ENCODE assay signal across 8 mouse cellular contexts in genomic region chr7:141562421-141562851, GRCm38 (mm10). TPM values are rescaled to one million over a fixed set of nuclear protein-coding genes. Genes with fewer than 3 reads are reported as not detected.
A peak's percentile ranks its signal among the peaks of the same experiment; 100 is the strongest.
DNase-seq lines count a peak whose midpoint lies in the region; ATAC-seq and TF ChIP-seq lines count a peak whose summit lies in the region.

No protein-coding gene starts in this region.

- TF ChIP-seq EP300 in heart, adult 2 months (IDR thresholded peaks at IDR 0.05; ENCODE audit: insufficient read depth, low read depth, low read length): no peak

- H3K4me2 ChIP-seq in embryonic facial prominence, embryonic 13.5 days: peak overlapping the region; percentile 88

- no peaks in the 10 kb centered on the region for H3K9me3 ChIP-seq in embryonic facial prominence, embryonic 13.5 days
- no peaks in the 10 kb centered on the region for H3K9me3 ChIP-seq in limb, embryonic 10.5 days (replicated peaks)

- no peak for TF ChIP-seq CTCF in heart, adult 2 months (IDR thresholded peaks at IDR 0.05)

- ATAC-seq in embryonic facial prominence, embryonic 13.5 days (ENCODE audit: insufficient number of reproducible peaks, insufficient read depth, low FRiP score, low TSS enrichment, low read depth): peak; percentile 48
- ATAC-seq in megakaryocyte-erythroid progenitor cell, adult 5-6 weeks (replicated peaks; ENCODE audit: low FRiP score, low TSS enrichment, poor library complexity, severe bottlenecking): no peak

- peak overlapping the region; percentile 93 for H3K27ac ChIP-seq in heart, adult 2 months
- H3K27ac ChIP-seq in embryonic facial prominence, embryonic 13.5 days: peak overlapping the region; percentile 82
- peak overlapping the region; percentile 95 for H3K27ac ChIP-seq in limb, embryonic 10.5 days

- H3K27me3 ChIP-seq in heart, adult 2 months (ENCODE audit: control insufficient read depth, insufficient read depth, low read length): no peaks in the 10 kb centered on the region
- H3K27me3 ChIP-seq in embryonic facial prominence, embryonic 13.5 days: no peaks in the 10 kb centered on the region
- H3K27me3 ChIP-seq in limb, embryonic 10.5 days (ENCODE audit: low read depth, poor library complexity, severe bottlenecking): no peaks in the 10 kb centered on the region

- intact Hi-C loops in heart, adult 2 months (cut with DNase I): loop anchor here (5.0 kb wide), 2 partner anchors 50 to 340 kb away; no protein-coding TSS in a partner anchor

- DNase-seq in heart, adult 2 months: no peak
- no peak for DNase-seq in heart, adult 18-20 months
- DNase-seq in A20 (ENCODE audit: low read depth, low spot score): peak; percentile 44
- no peak for DNase-seq in limb, embryonic 10.5 days (ENCODE audit: low spot score)
- DNase-seq in neural tube, embryonic 10.5 days (ENCODE audit: extremely low spot score, low spot score): peak; percentile 52
- DNase-seq in left cerebral cortex, adult 11 months (ENCODE audit: low spot score): no peak

- H3K4me1 ChIP-seq in heart, adult 2 months (ENCODE audit: control insufficient read depth, insufficient read depth, low read length): peaks cover 2% of the 10 kb centered on the region
- peaks cover 40% of the 10 kb centered on the region for H3K4me1 ChIP-seq in embryonic facial prominence, embryonic 13.5 days
- H3K4me1 ChIP-seq in limb, embryonic 10.5 days: peaks cover 30% of the 10 kb centered on the region

- peak overlapping the region; percentile 97 for H3K9ac ChIP-seq in heart, adult 2 months (ENCODE audit: low read depth, low read length)
- H3K9ac ChIP-seq in embryonic facial prominence, embryonic 13.5 days: peak overlapping the region; percentile 95

- no peaks in the 10 kb centered on the region for H3K36me3 ChIP-seq in heart, adult 2 months (ENCODE audit: control insufficient read depth, insufficient read depth, low read length)
- H3K36me3 ChIP-seq in embryonic facial prominence, embryonic 13.5 days: no peaks in the 10 kb centered on the region; the same call in 1 of the 2 replicates
- H3K36me3 ChIP-seq in limb, embryonic 10.5 days: peaks cover 13% of the 10 kb centered on the region; the same call in 1 of the 2 replicates

- no peak for TF ChIP-seq POLR2A in heart, adult 2 months (IDR thresholded peaks at IDR 0.05; ENCODE audit: insufficient read depth, low read depth, low read length)

- WGBS in heart, adult 2 months: 2% methylated on average over 33 of the region's 33 CpGs
- WGBS in embryonic facial prominence, embryonic 13.5 days: under 1% methylated on average over 33 of the region's 33 CpGs
- WGBS in limb, embryonic 10.5 days: under 1% methylated on average over 33 of the region's 33 CpGs

- H3K4me3 ChIP-seq in heart, adult 2 months: peak overlapping the region; percentile 89
- peak overlapping the region; percentile 98 for H3K4me3 ChIP-seq in embryonic facial prominence, embryonic 13.5 days
- peak overlapping the region; percentile 100 for H3K4me3 ChIP-seq in limb, embryonic 10.5 days

- H3K79me2 ChIP-seq in heart, adult 2 months (replicated peaks; ENCODE audit: control insufficient read depth, insufficient read depth, low read length): peaks cover 7% of the 10 kb centered on the region

RNA-seq across cellular contexts. Expression of gene Ap2a2, which starts 0.5 kb away (rescaled TPM):
- 10 to 100 TPM; 55.1 to 58.3 TPM for total RNA-seq in heart, adult 2 months (2021)
- 28.5 and 29.9 TPM in 2 replicates for polyA plus RNA-seq in heart, adult 2 months (2012; rRNA removed)
- 10 to 100 TPM; 60.7 to 60.8 TPM for total RNA-seq in heart, adult 18-20 months (2021)
- polyA plus RNA-seq in embryonic facial prominence, embryonic 13.5 days (2015; fragmentation: Nextera tagmentation; extraction: Ambion mirVana): 80.1 and 82.9 TPM in 2 replicates
- polyA plus RNA-seq in limb, embryonic 10.5 days (2016; fragmentation: Nextera tagmentation; extraction: Ambion mirVana): 84.6 and 92.5 TPM in 2 replicates
- 32.0 and 42.0 TPM in 2 replicates for total RNA-seq in megakaryocyte-erythroid progenitor cell, adult 5-6 weeks (2014; fragmentation: Nextera tagmentation)
- total RNA-seq in megakaryocyte-erythroid progenitor cell, adult 5-6 weeks (2017): 27.0 and 35.5 TPM in 2 replicates

RNA-seq across cellular contexts. Expression of gene Chid1, which starts 22.8 kb away (rescaled TPM):
- total RNA-seq in heart, adult 2 months (2021): 10 to 100 TPM; 45.9 to 52.7 TPM
- polyA plus RNA-seq in heart, adult 2 months (2012; rRNA removed): 20.2 and 30.1 TPM in 2 replicates
- 10 to 100 TPM; 48.2 to 50.9 TPM for total RNA-seq in heart, adult 18-20 months (2021)
- polyA plus RNA-seq in embryonic facial prominence, embryonic 13.5 days (2015; fragmentation: Nextera tagmentation; extraction: Ambion mirVana): 34.6 and 40.5 TPM in 2 replicates
- 26.7 and 27.3 TPM in 2 replicates for polyA plus RNA-seq in limb, embryonic 10.5 days (2016; fragmentation: Nextera tagmentation; extraction: Ambion mirVana)
- 10.5 and 22.5 TPM in 2 replicates for total RNA-seq in megakaryocyte-erythroid progenitor cell, adult 5-6 weeks (2014; fragmentation: Nextera tagmentation)
- 31.8 and 44.9 TPM in 2 replicates for total RNA-seq in megakaryocyte-erythroid progenitor cell, adult 5-6 weeks (2017)

Comparison
In these comparisons a context has a peak if more than half of its experiments do, and no peak if none do; other contexts are left out.
1. DNase-seq: peak in A20 (single experiment) and neural tube, embryonic 10.5 days (single experiment); none in heart, adult 2 months (0 of 2), heart, adult 18-20 months (0 of 2), limb, embryonic 10.5 days (single experiment) and left cerebral cortex, adult 11 months (single experiment).
2. Peak in every context shown above with its lines, with median percentiles within 50 percentile points of each other: H3K27ac ChIP-seq and H3K4me3 ChIP-seq.